Mouse (Mus musculus): ENCODE data around the gene Thra. TPM values are rescaled to one million over a fixed set of nuclear protein-coding genes. Genes with fewer than 3 reads are reported as not detected.

Thra gene
- polyA plus RNA-seq, 1 experiment from 2014 or later: 37.8 TPM

DNA sequence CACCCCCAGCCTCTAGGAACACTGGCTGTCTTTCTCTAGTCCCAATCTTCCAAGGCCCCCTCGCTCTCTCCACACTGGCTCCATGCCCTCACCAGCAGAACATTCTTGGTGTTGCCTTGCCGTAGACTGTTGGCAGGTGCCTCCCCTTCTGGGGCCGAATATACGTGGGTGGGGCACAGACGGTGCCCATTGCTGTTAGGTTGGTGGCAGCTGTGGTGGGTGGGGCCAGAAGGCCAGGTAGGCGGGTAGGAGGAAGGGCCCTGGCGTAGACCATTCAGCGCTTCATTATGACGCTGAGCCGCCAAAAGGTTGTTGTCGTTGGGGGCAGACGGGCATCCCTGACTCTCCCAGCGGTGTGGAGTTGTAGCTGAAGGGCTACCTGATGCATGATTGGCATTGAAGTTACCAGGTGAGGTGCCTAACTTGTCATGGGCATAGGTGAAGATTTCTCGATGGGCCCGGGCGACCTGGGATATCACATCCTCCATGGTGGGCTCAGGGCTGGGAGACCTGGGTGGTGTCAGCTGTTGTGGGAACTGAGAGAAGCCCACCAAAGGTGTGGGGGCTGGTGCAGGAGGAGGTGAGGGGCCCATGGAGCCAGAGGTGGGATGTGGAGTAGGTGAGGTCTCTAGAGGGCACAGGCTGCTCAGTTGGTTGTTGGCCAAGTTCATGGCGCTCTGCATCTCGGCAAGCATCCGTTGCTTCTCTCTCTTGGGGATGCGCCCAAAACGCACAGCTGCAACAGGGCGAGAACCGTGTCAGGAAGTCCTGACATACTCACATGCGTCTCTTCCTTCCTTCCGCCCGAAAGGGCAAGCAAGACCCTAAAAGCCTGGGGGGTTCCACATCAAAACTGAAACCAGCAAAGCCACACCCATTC lies 29.9 kb downstream of the Thra start:
- Histone ChIP-seq H3K27me3 (ENCODE audit: control insufficient read depth, insufficient read depth, low read length) (no peaks in the 10 kb centered on the region), H3K9ac (ENCODE audit: low read length) (no peak overlapping the region), H3K4me2 (ENCODE audit: low read depth, low read length) (no peak overlapping the region), H3K4me3 (replicated peaks; ENCODE audit: low read length) (no peak overlapping the region), H3K27ac (ENCODE audit: low read length) (no peak overlapping the region), H3K4me1 (ENCODE audit: control insufficient read depth, insufficient read depth, low read length) (peaks cover 64% of the 10 kb centered on the region), H3K9me3 (replicated peaks; ENCODE audit: control insufficient read depth, low read length) (no peaks in the 10 kb centered on the region), H3K36me3 (ENCODE audit: control insufficient read depth, insufficient read depth, low read length) (0 out of 2 replicates have a peak, but pooled peaks cover 12% of the 10 kb centered on the region)
- ATAC-seq (ENCODE audit: insufficient read depth, low FRiP score): no peak
- 85% methylated on average over 26 of the region's 26 CpGs for WGBS

DNA sequence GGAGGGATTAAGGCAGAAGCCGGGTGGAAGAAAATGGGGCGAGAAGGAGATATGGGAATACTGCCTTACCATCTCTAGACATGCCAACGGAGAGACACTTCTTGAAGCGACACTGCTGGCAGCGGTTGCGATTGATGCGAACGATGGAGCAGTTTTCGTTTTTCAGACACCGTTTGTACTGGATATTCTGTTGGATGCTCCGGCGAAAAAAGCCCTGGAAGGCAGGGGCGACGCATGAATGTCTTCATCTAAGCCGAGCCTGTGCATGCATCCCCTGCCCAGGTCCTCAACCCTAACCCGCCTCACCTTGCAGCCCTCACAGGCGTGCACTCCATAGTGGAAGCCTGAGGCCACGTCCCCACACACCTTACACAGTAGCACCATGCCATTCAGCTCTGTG lies 30.7 kb downstream of the Thra start:
- Histone ChIP-seq H3K4me3 (replicated peaks; ENCODE audit: low read length) (no peak overlapping the region), H3K4me1 (ENCODE audit: control insufficient read depth, insufficient read depth, low read length) (peaks cover 64% of the 10 kb centered on the region), H3K4me2 (ENCODE audit: low read depth, low read length) (no peak overlapping the region), H3K27me3 (ENCODE audit: control insufficient read depth, insufficient read depth, low read length) (no peaks in the 10 kb centered on the region), H3K9me3 (replicated peaks; ENCODE audit: control insufficient read depth, low read length) (no peaks in the 10 kb centered on the region), H3K36me3 (ENCODE audit: control insufficient read depth, insufficient read depth, low read length) (0 out of 2 replicates have a peak, but pooled peaks cover 12% of the 10 kb centered on the region), H3K9ac (ENCODE audit: low read length) (no peak overlapping the region), H3K27ac (ENCODE audit: low read length) (no peak overlapping the region)
- no peak for ATAC-seq (ENCODE audit: insufficient read depth, low FRiP score)
- WGBS: 93% methylated on average over 18 of the region's 18 CpGs

DNA sequence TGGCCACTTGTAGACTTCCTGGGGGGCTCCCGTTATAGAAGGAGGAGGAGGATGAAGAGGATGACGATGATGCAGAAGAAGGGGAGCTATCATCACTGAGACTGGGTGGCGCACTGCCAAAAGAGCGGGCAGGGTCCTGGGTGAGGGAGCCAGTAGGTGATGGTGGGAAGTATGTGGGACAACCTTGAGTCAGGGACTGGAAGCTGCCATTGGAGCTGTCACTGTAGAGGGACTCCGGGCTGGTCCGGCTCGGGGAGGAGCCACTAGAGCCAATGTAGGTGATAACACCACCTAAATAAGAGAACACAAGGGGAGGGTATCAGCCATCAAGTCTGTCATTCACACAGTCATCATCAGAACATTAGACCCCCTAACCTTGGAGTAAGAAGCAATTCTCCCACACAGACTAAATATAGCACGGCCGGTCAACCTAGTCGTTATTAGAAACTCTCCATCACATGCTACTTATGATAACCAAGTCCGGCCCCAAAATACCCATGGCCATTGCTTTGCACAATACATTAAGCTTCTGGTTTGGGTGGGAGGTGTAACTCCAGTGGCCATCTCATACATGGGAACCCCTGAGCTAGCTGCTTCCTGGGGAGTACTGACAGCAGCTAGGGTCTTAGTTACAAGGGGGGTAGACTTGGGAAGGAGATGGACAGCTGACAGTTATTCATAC lies 31.5 kb downstream of the Thra start:
- H3K4me3 ChIP-seq (replicated peaks; ENCODE audit: low read length): no peak overlapping the region
- WGBS: 90% methylated on average over 11 of the region's 11 CpGs
- peaks cover 65% of the 10 kb centered on the region for H3K4me1 ChIP-seq (ENCODE audit: control insufficient read depth, insufficient read depth, low read length)
- ATAC-seq (ENCODE audit: insufficient read depth, low FRiP score): no peak
- no peak overlapping the region; the same call in 1 of the 2 replicates for H3K27ac ChIP-seq (ENCODE audit: low read length)
- H3K9me3 ChIP-seq (replicated peaks; ENCODE audit: control insufficient read depth, low read length): no peaks in the 10 kb centered on the region
- H3K4me2 ChIP-seq (ENCODE audit: low read depth, low read length): no peak overlapping the region
- no peak overlapping the region for H3K9ac ChIP-seq (ENCODE audit: low read length)
- no peaks in the 10 kb centered on the region for H3K27me3 ChIP-seq (ENCODE audit: control insufficient read depth, insufficient read depth, low read length)
- H3K36me3 ChIP-seq (ENCODE audit: control insufficient read depth, insufficient read depth, low read length): 0 out of 2 replicates have a peak, but pooled peaks cover 12% of the 10 kb centered on the region

DNA sequence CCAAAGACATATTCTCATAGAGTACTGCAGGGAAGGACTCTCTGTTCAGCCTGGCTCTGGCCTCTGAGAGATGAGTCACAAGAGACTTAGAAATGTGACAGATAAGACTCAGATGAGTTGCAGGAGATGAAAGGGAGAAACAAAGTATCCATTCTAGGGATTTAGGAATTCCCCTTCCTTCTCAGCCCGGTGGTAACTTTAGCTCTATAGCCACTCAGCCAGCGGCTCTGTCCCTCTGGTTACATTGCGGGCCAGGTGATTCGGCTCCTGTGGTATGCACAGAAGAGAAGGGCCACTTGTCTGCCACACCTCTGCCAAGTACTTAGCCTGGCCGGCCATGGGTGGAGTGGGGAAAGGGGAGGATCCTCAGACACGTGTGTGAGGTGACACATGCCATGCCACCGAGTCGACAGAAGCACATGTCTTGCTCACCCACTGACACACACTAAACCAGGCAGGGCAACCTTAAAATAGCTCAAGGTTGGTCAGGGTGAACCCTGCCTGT lies 32.3 kb downstream of the Thra start:
- H3K4me1 ChIP-seq (ENCODE audit: control insufficient read depth, insufficient read depth, low read length): peaks cover 64% of the 10 kb centered on the region
- ATAC-seq (ENCODE audit: insufficient read depth, low FRiP score): no peak
- peak overlapping the region; percentile 95 for H3K4me2 ChIP-seq (ENCODE audit: low read depth, low read length)
- peak overlapping the region; percentile 89 for H3K27ac ChIP-seq (ENCODE audit: low read length)
- H3K4me3 ChIP-seq (replicated peaks; ENCODE audit: low read length): 0 out of 2 replicates have a peak overlapping the region, but pooled peaks have one; percentile 47
- H3K27me3 ChIP-seq (ENCODE audit: control insufficient read depth, insufficient read depth, low read length): no peaks in the 10 kb centered on the region
- 44% methylated on average over 8 of the region's 8 CpGs for WGBS
- no peaks in the 10 kb centered on the region for H3K9me3 ChIP-seq (replicated peaks; ENCODE audit: control insufficient read depth, low read length)
- no peak overlapping the region for H3K9ac ChIP-seq (ENCODE audit: low read length)
- H3K36me3 ChIP-seq (ENCODE audit: control insufficient read depth, insufficient read depth, low read length): 0 out of 2 replicates have a peak, but pooled peaks cover 12% of the 10 kb centered on the region

DNA sequence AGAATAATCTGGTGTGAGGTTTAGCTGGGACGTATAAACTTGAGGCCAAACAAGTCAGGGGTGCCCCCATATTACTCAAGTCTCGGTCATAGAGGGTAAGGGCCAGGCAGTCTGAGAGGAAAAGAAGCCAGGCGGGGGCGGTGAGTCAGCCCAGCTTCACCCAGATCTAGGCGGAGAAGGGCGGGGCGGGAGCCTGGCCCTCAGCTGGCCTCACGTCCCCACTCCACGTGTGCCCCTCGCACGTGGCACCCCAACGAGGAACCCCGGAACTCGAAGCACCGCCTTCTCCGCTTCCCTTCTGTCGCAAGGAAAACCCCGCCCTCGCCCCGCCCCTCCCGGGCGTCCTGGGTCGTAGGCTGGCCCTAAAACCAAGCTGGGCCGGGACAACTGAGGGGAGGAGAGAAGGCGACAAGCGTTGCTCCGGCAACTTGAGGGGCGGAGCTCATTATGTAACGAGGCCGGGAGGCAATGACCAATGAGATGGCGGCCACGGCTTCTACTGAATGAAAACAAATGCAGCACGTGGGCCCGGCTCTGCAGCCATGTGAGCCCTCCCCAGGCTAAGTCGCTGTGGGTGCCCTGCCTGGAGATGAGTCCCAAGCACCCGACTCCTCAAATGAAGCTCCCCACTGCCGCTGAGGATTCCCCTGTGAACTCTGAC lies 33.3 kb downstream of the Thra start:
- Histone ChIP-seq H3K27ac (ENCODE audit: low read length) (peak overlapping the region; percentile 89), H3K9me3 (replicated peaks; ENCODE audit: control insufficient read depth, low read length) (no peaks in the 10 kb centered on the region), H3K4me1 (ENCODE audit: control insufficient read depth, insufficient read depth, low read length) (peaks cover 54% of the 10 kb centered on the region), H3K27me3 (ENCODE audit: control insufficient read depth, insufficient read depth, low read length) (no peaks in the 10 kb centered on the region), H3K36me3 (ENCODE audit: control insufficient read depth, insufficient read depth, low read length) (0 out of 2 replicates have a peak, but pooled peaks cover 12% of the 10 kb centered on the region), H3K4me3 (replicated peaks; ENCODE audit: low read length) (peak overlapping the region; percentile 47), H3K9ac (ENCODE audit: low read length) (peak overlapping the region; percentile 72), H3K4me2 (ENCODE audit: low read depth, low read length) (peak overlapping the region; percentile 95)
- WGBS: under 1% methylated on average over 37 of the region's 37 CpGs
- peak; percentile 88 for ATAC-seq (ENCODE audit: insufficient read depth, low FRiP score)

DNA sequence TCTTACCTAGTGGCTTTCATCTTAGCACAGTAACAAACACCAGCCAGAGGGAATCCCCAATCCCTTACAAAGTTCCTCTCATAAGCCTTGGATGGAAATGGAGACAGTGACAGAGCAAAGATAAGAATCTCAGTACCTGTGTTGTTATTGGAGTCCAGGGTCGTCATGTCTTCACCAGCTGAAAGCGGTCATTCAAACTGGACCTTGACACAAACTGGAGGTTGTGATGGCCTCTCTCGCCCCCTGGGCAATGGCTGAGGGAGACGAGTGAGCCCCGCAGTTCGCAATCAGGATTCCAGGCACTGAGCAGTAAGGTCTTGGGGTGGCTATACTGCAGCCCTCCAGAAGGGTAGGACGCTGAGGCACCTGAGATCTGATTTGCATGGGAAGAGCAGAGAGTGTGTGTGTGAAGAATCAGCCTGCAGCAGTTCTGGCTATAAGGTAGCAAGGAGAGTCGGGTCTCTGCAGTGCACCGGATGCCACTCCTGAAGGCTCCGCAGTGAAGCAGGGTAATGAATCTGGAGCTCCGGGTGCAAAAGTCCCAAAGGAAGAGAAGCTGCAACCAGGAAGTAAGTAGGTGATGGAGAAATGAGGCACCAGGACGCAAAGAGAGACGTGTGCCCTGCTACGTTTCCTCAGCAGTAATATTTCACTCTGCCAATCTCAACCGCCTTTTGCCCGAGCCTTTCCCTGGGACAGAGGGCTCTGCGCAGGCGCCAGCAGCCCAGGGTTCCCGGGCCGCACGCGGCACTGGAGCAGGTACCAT lies 34.3 kb downstream of the Thra start, which contains the start of gene Nr1d1:
Gene Nr1d1, minus strand, starts transcription at position 752 of the 766 bp plus-strand sequence.
- Histone ChIP-seq H3K27me3 (ENCODE audit: control insufficient read depth, insufficient read depth, low read length) (no peaks in the 10 kb centered on the region), H3K36me3 (ENCODE audit: control insufficient read depth, insufficient read depth, low read length) (0 out of 2 replicates have a peak, but pooled peaks cover 9% of the 10 kb centered on the region)
- ATAC-seq (ENCODE audit: insufficient read depth, low FRiP score): no peak

DNA sequence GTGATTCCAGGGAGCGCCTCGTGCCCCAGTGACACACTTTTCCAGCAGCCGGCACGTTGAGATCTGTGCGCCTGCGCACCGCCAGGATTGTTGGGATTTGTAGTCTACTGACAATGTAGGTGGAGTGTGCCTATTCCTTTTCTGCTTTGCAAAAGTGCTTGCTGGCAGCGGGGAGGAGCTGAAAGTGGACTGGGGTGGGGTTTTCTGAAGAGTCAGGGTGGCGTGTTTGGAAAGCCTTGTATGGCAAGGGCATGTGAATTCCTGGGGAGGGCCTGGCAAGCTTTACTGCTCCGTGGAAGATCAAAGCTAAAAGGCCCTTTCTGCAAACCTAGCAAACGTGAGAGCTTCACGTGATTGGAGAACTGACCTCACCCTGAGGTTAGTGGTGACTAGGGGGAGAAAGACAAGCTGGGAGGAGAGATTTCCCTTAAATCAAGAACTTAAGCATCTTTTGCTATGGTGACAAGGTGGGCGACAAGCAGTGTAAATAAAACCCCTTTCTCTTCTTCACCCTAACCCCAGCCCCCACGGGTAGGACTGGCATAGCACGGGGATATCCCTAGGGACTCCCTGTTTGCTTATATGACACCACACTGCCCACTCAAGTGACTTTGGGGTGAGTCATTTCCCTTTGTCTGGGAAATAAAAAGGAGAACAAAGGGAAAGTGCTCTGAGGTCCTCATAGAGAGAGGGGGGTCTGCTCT lies 35.1 kb downstream of the Thra start:
- Histone ChIP-seq H3K36me3 (ENCODE audit: control insufficient read depth, insufficient read depth, low read length) (0 out of 2 replicates have a peak, but pooled peaks cover 3% of the 10 kb centered on the region), H3K4me2 (ENCODE audit: low read depth, low read length) (peak overlapping the region; percentile 95), H3K27ac (ENCODE audit: low read length) (peak overlapping the region; percentile 96), H3K9ac (ENCODE audit: low read length) (peak overlapping the region; percentile 72), H3K4me3 (replicated peaks; ENCODE audit: low read length) (peak overlapping the region; percentile 47), H3K27me3 (ENCODE audit: control insufficient read depth, insufficient read depth, low read length) (no peaks in the 10 kb centered on the region), H3K4me1 (ENCODE audit: control insufficient read depth, insufficient read depth, low read length) (peaks cover 50% of the 10 kb centered on the region), H3K9me3 (replicated peaks; ENCODE audit: control insufficient read depth, low read length) (no peaks in the 10 kb centered on the region)
- ATAC-seq (ENCODE audit: insufficient read depth, low FRiP score): peak; percentile 79
- 3% methylated on average over 15 of the region's 15 CpGs for WGBS

More for the DNA sequence above, 34.3 kb downstream of the Thra start, which contains the start of gene Nr1d1:
- H3K27ac ChIP-seq (ENCODE audit: low read length): peak within 1 kb of the TSS; percentile 96
- H3K4me1 ChIP-seq (ENCODE audit: control insufficient read depth, insufficient read depth, low read length): peaks cover 50% of the 10 kb centered on the region
- H3K4me2 ChIP-seq (ENCODE audit: low read depth, low read length): peak within 1 kb of the TSS; percentile 95
- H3K4me3 ChIP-seq (replicated peaks; ENCODE audit: low read length): peak within 1 kb of the TSS; percentile 47
- under 1% methylated on average over 22 of the region's 22 CpGs for WGBS
- H3K9me3 ChIP-seq (replicated peaks; ENCODE audit: control insufficient read depth, low read length): no peaks in the 10 kb centered on the region
- H3K9ac ChIP-seq (ENCODE audit: low read length): peak within 1 kb of the TSS; percentile 72

Data from stomach, embryonic 16.5 days (tissue).